ENCODE assay signal across 8 mouse cellular contexts in genomic region chr7:45515436-45515835, GRCm38 (mm10). TPM values are rescaled to one million over a fixed set of nuclear protein-coding genes. Genes with fewer than 3 reads are reported as not detected.
DNase-seq lines count a peak whose midpoint lies in the region; ATAC-seq lines count a peak whose summit lies in the region.
"Had no signal": no experiment of that assay in that cellular context is flagged by ENCODE, and none has a peak within 500 bp of the region (broad histone marks: within the 10 kb centered on the region; RNA-seq: fewer than 3 reads in every experiment).

No protein-coding gene starts in this region.

- peak; percentile 40; the same call in 1 of the 2 replicates for ATAC-seq in common myeloid progenitor, adult 5-6 weeks (replicated peaks; ENCODE audit: low read depth, poor library complexity, severe bottlenecking)
- peak; percentile 50 for ATAC-seq in granulocyte monocyte progenitor cell, adult 5-6 weeks (replicated peaks; ENCODE audit: poor library complexity, severe bottlenecking)
- ATAC-seq in megakaryocyte-erythroid progenitor cell, adult 5-6 weeks (replicated peaks; ENCODE audit: low FRiP score, low TSS enrichment, poor library complexity, severe bottlenecking), result peak; percentile 76
- no peak for ATAC-seq in inflammation-experienced regulatory T-cells, adult 6 months
- ATAC-seq: midbrain, embryonic 15.5 days had no signal

- DNase-seq in lung, postnatal 10 days, result peak; percentile 19
- DNase-seq in lung, adult 18-20 months, result no peak
- DNase-seq in adrenal gland, postnatal 36 days, result no peak

RNA-seq across cellular contexts. Expression of gene Nucb1, which starts 5.2 kb away (rescaled TPM):
- 296 and 342 TPM in 2 replicates for total RNA-seq in common myeloid progenitor, adult 5-6 weeks (2017)
- total RNA-seq in granulocyte monocyte progenitor cell, adult 5-6 weeks (2014; fragmentation: Nextera tagmentation), result 184 and 207 TPM in 2 replicates
- 316 and 398 TPM in 2 replicates for total RNA-seq in granulocyte monocyte progenitor cell, adult 5-6 weeks (2017)
- total RNA-seq in megakaryocyte-erythroid progenitor cell, adult 5-6 weeks (2014; fragmentation: Nextera tagmentation), result 100 and 140 TPM in 2 replicates
- 285 and 323 TPM in 2 replicates for total RNA-seq in megakaryocyte-erythroid progenitor cell, adult 5-6 weeks (2017)
- 100 to 1,000 TPM; 119 to 153 (median 121) TPM for polyA plus RNA-seq in inflammation-experienced regulatory T-cells, adult 6 months (2017; shearing (Covaris generic))
- total RNA-seq in adrenal gland, postnatal 36 days (2021), result 100 to 1,000 TPM; 263 to 267 TPM

RNA-seq across cellular contexts. Expression of gene Ppp1r15a, which starts 10.6 kb away (rescaled TPM):
- total RNA-seq in common myeloid progenitor, adult 5-6 weeks (2017), result 122 and 193 TPM in 2 replicates
- total RNA-seq in granulocyte monocyte progenitor cell, adult 5-6 weeks (2014; fragmentation: Nextera tagmentation), result 8.3 and 22.1 TPM in 2 replicates
- total RNA-seq in granulocyte monocyte progenitor cell, adult 5-6 weeks (2017), result 51.1 and 54.9 TPM in 2 replicates
- 35.5 and 79.3 TPM in 2 replicates for total RNA-seq in megakaryocyte-erythroid progenitor cell, adult 5-6 weeks (2014; fragmentation: Nextera tagmentation)
- total RNA-seq in megakaryocyte-erythroid progenitor cell, adult 5-6 weeks (2017), result 161 and 186 TPM in 2 replicates
- 10 to 100 TPM; 30.4 to 76.6 (median 56.4) TPM for polyA plus RNA-seq in inflammation-experienced regulatory T-cells, adult 6 months (2017; shearing (Covaris generic))
- 10 to 100 TPM; 45.7 to 68.4 TPM for total RNA-seq in adrenal gland, postnatal 36 days (2021)

RNA-seq across cellular contexts. Expression of gene Plekha4, which starts 10.7 kb away (rescaled TPM):
- not detected in 2 replicates for total RNA-seq in common myeloid progenitor, adult 5-6 weeks (2017)
- not detected in 2 replicates for total RNA-seq in granulocyte monocyte progenitor cell, adult 5-6 weeks (2014; fragmentation: Nextera tagmentation)
- 0.26 TPM in 1 of 2 replicates, not detected in the other for total RNA-seq in granulocyte monocyte progenitor cell, adult 5-6 weeks (2017)
- total RNA-seq in megakaryocyte-erythroid progenitor cell, adult 5-6 weeks (2014; fragmentation: Nextera tagmentation), result 0.27 TPM in 1 of 2 replicates, not detected in the other
- not detected in 2 replicates for total RNA-seq in megakaryocyte-erythroid progenitor cell, adult 5-6 weeks (2017)
- polyA plus RNA-seq in inflammation-experienced regulatory T-cells, adult 6 months (2017; shearing (Covaris generic)), result under 1 TPM; 0.36 to 0.78 (median 0.53) TPM
- total RNA-seq in adrenal gland, postnatal 36 days (2021), result 1 to 10 TPM; 3.5 to 4.2 TPM

RNA-seq across cellular contexts. Expression of gene Dhdh, which starts 26.8 kb away (rescaled TPM):
- 11.8 and 13.4 TPM in 2 replicates for total RNA-seq in common myeloid progenitor, adult 5-6 weeks (2017)
- 29.3 and 31.1 TPM in 2 replicates for total RNA-seq in granulocyte monocyte progenitor cell, adult 5-6 weeks (2014; fragmentation: Nextera tagmentation)
- total RNA-seq in granulocyte monocyte progenitor cell, adult 5-6 weeks (2017), result 18.4 and 20.2 TPM in 2 replicates
- 1.9 and 2.5 TPM in 2 replicates for total RNA-seq in megakaryocyte-erythroid progenitor cell, adult 5-6 weeks (2014; fragmentation: Nextera tagmentation)
- 1.8 and 3.5 TPM in 2 replicates for total RNA-seq in megakaryocyte-erythroid progenitor cell, adult 5-6 weeks (2017)
- polyA plus RNA-seq in inflammation-experienced regulatory T-cells, adult 6 months (2017; shearing (Covaris generic)), result 1 to 10 TPM; 1.0 to 1.1 (median 1.1) TPM
- total RNA-seq in adrenal gland, postnatal 36 days (2021), result 10 to 100 TPM; 57.8 to 75.6 TPM

RNA-seq across cellular contexts. Expression of gene Gm45808, which starts 28.8 kb away (rescaled TPM):
- total RNA-seq in common myeloid progenitor, adult 5-6 weeks (2017), result not detected in 2 replicates
- total RNA-seq in granulocyte monocyte progenitor cell, adult 5-6 weeks (2014; fragmentation: Nextera tagmentation), result not detected in 2 replicates
- total RNA-seq in granulocyte monocyte progenitor cell, adult 5-6 weeks (2017), result not detected in 2 replicates
- total RNA-seq in megakaryocyte-erythroid progenitor cell, adult 5-6 weeks (2014; fragmentation: Nextera tagmentation), result not detected in 2 replicates
- not detected in 2 replicates for total RNA-seq in megakaryocyte-erythroid progenitor cell, adult 5-6 weeks (2017)
- polyA plus RNA-seq in inflammation-experienced regulatory T-cells, adult 6 months (2017; shearing (Covaris generic)), result not detected
- 10 to 100 TPM; 39.2 to 52.3 TPM for total RNA-seq in adrenal gland, postnatal 36 days (2021)
- polyA plus RNA-seq: midbrain, embryonic 15.5 days had no signal
